Mouse (Mus musculus) CH12.LX (cell line): Measurements from ENCODE around the gene Tacc2. TPM values are rescaled to one million over a fixed set of nuclear protein-coding genes. Genes with fewer than 3 reads are reported as not detected.

Experiments
- DNase-seq: peaks from one replicate; pipeline ENCODE4 v3.0.0-alpha.2; 2013; ENCODE audit errors: extremely low read depth
- H3K27ac ChIP-seq: 2 replicates; pipeline ENCODE4 v1.5.1; 2012; ENCODE audit warnings: low read depth, mild to moderate bottlenecking, control low read depth, moderate library complexity; ENCODE audit not compliant: insufficient read depth
- H3K27me3 ChIP-seq: replicated peaks from 2 replicates; pipeline ENCODE3; 2012; ENCODE audit warnings: inconsistent platforms
- H3K36me3 ChIP-seq, 2 experiments: replicated peaks in 1 of 2; 2 replicates each; pipeline versions ENCODE3 to v1.6.1; 2012; ENCODE audit warnings: inconsistent platforms in 1 of 2, low read length in 1 of 2, mild to moderate bottlenecking in 1 of 2, mixed read lengths in 1 of 2, moderate library complexity in 1 of 2; ENCODE audit not compliant: control insufficient read depth in 1 of 2, insufficient read depth in 1 of 2
- H3K4me1 ChIP-seq, 2 experiments: 2 replicates each; pipeline ENCODE4 v1.6.1; 2012; ENCODE audit warnings: inconsistent platforms in 1 of 2, moderate library complexity in 1 of 2; ENCODE audit not compliant: insufficient read depth in 2 of 2, control insufficient read depth in 1 of 2
- H3K4me2 ChIP-seq: 2 replicates; pipeline ENCODE4 v1.6.1; 2012; ENCODE audit warnings: low read depth, mild to moderate bottlenecking, control low read depth; ENCODE audit not compliant: poor library complexity, insufficient read depth, severe bottlenecking
- H3K4me3 ChIP-seq, 3 experiments: fragments of 150-350 bp in 1 of 3; sonication (generic) in 1 of 3; replicated peaks in 1 of 3; 2 replicates each; pipeline versions ENCODE3 to v1.5.1; 2011 to 2012; ENCODE audit warnings: low read depth in 2 of 3, low read length in 2 of 3, mild to moderate bottlenecking in 2 of 3, moderate library complexity in 2 of 3, control low read depth in 1 of 3, improper control_type of control experiment in 1 of 3, inconsistent platforms in 1 of 3, mixed read lengths in 1 of 3; ENCODE audit not compliant: poor library complexity in 1 of 3
- H3K79me2 ChIP-seq: replicated peaks from 2 replicates; pipeline ENCODE4 v1.6.1; 2012; ENCODE audit warnings: mild to moderate bottlenecking, moderate library complexity; ENCODE audit not compliant: control insufficient read depth, poor library complexity, insufficient read depth, severe bottlenecking; ENCODE audit errors: extremely low read depth
- H3K9ac ChIP-seq: 2 replicates; pipeline ENCODE4 v1.6.1; 2012; ENCODE audit warnings: low read depth, mild to moderate bottlenecking, control low read depth, moderate library complexity; ENCODE audit not compliant: insufficient read depth
- H3K9me3 ChIP-seq: replicated peaks from 2 replicates; pipeline ENCODE3; 2012; ENCODE audit warnings: low read length, inconsistent platforms, mixed read lengths
- BHLHE40 ChIP-seq: IDR thresholded peaks from 2 replicates; pipeline ENCODE4 v1.6.1; 2011; ENCODE audit warnings: mild to moderate bottlenecking, low read depth, low read length, improper control_type of control experiment
- CTCF ChIP-seq, 2 experiments: IDR thresholded peaks in 1 of 2; conservative IDR thresholded peaks in 1 of 2; 2 replicates each; pipeline ENCODE4 v1.5.1; 2011 to 2012; ENCODE audit warnings: low read depth in 2 of 2, low read length in 2 of 2, improper control_type of control experiment in 1 of 2, inconsistent platforms in 1 of 2, mild to moderate bottlenecking in 1 of 2, moderate library complexity in 1 of 2
- E2F4 ChIP-seq: IDR thresholded peaks from 2 replicates; pipeline ENCODE4 v1.6.1; 2011; ENCODE audit warnings: low read depth, low read length, improper control_type of control experiment; ENCODE audit not compliant: insufficient replicate concordance
- ELF1 ChIP-seq: IDR thresholded peaks from 2 replicates; pipeline ENCODE4 v1.6.1; 2014; ENCODE audit warnings: low read depth, mild to moderate bottlenecking, inconsistent platforms, low read length, improper control_type of control experiment
- ETS1 ChIP-seq: conservative IDR thresholded peaks from 2 replicates; pipeline ENCODE4 v1.6.1; 2012; ENCODE audit warnings: low read depth, mild to moderate bottlenecking, inconsistent platforms, low read length, improper control_type of control experiment, moderate library complexity
- GABPA ChIP-seq: IDR thresholded peaks from 2 replicates; pipeline ENCODE4 v1.6.1; 2012; ENCODE audit warnings: low read depth, low read length, improper control_type of control experiment, inconsistent platforms; ENCODE audit not compliant: insufficient replicate concordance
- HCFC1 ChIP-seq: IDR thresholded peaks from 2 replicates; pipeline ENCODE4 v1.6.1; 2012; ENCODE audit warnings: low read depth, mild to moderate bottlenecking, inconsistent platforms, low read length, improper control_type of control experiment
- IRF4 ChIP-seq: IDR thresholded peaks from 2 replicates; pipeline ENCODE4 v1.6.1; 2014; ENCODE audit warnings: low read depth, mild to moderate bottlenecking, inconsistent platforms, low read length, improper control_type of control experiment
- MAFK ChIP-seq: IDR thresholded peaks from 2 replicates; pipeline ENCODE4 v1.6.1; 2011; ENCODE audit warnings: low read length, improper control_type of control experiment; ENCODE audit not compliant: insufficient replicate concordance
- MAZ ChIP-seq: IDR thresholded peaks from 2 replicates; pipeline ENCODE4 v1.6.1; 2012; ENCODE audit warnings: low read depth, mild to moderate bottlenecking, inconsistent platforms, low read length, improper control_type of control experiment, moderate library complexity
- MYC ChIP-seq: IDR thresholded peaks from 2 replicates; pipeline ENCODE4 v1.6.1; 2011; ENCODE audit warnings: low read depth, mild to moderate bottlenecking, improper control_type of control experiment, low read length
- NRF1 ChIP-seq: IDR thresholded peaks from 2 replicates; pipeline ENCODE4 v1.6.1; 2014; ENCODE audit warnings: low read depth, mild to moderate bottlenecking, inconsistent platforms, low read length, improper control_type of control experiment, moderate library complexity
- POLR2A ChIP-seq: IDR thresholded peaks from 2 replicates; pipeline ENCODE4 v1.6.1; 2011; ENCODE audit warnings: low read depth, mild to moderate bottlenecking, improper control_type of control experiment, low read length
- POLR2AphosphoS2 ChIP-seq: IDR thresholded peaks from 2 replicates; pipeline ENCODE4 v1.6.1; 2011; ENCODE audit warnings: low read depth, low read length, improper control_type of control experiment
- RAD21 ChIP-seq: IDR thresholded peaks from 2 replicates; pipeline ENCODE4 v1.6.1; 2011; ENCODE audit warnings: low read depth, mild to moderate bottlenecking, low read length, improper control_type of control experiment, moderate library complexity
- SIN3A ChIP-seq: IDR thresholded peaks from 2 replicates; pipeline ENCODE4 v1.6.1; 2012; ENCODE audit warnings: low read length, improper control_type of control experiment, inconsistent platforms
- SMC3 ChIP-seq: IDR thresholded peaks from 2 replicates; pipeline ENCODE4 v1.6.1; 2011; ENCODE audit warnings: low read depth, low read length, improper control_type of control experiment
- TBP ChIP-seq: conservative IDR thresholded peaks from 2 replicates; pipeline ENCODE4 v1.6.1; 2011; ENCODE audit warnings: low read depth, low read length, improper control_type of control experiment
- UBTF ChIP-seq: IDR thresholded peaks from 2 replicates; pipeline ENCODE4 v1.6.1; 2012; ENCODE audit warnings: low read depth, mild to moderate bottlenecking, inconsistent platforms, low read length, improper control_type of control experiment, moderate library complexity
- ZMIZ1 ChIP-seq: IDR thresholded peaks from 2 replicates; pipeline ENCODE4 v1.6.1; 2012; ENCODE audit warnings: low read depth, mild to moderate bottlenecking, inconsistent platforms, low read length, improper control_type of control experiment
- ZNF384 ChIP-seq: IDR thresholded peaks from 2 replicates; pipeline ENCODE4 v1.6.1; 2012; ENCODE audit warnings: low read depth, low read length, improper control_type of control experiment, inconsistent platforms
- dilution Hi-C: fragments of 300-500 bp; cut with MboI; formaldehyde crosslinking; loops from 2 replicates; pipeline ENCODE4 v1.14.3; 2020; ENCODE audit warnings: low sequenced_read_pairs; ENCODE audit not compliant: extremely low pct_unique_long_range_greater_than_20kb, extremely low pct_ligation_motif_present
- in situ Hi-C: fragments of 300-500 bp; cut with MboI; formaldehyde crosslinking; loops from 3 replicates; pipeline ENCODE4 v1.14.3; 2019; ENCODE audit warnings: low sequenced_read_pairs, low pct_ligation_motif_present, low pct_unique_long_range_greater_than_20kb, mixed read lengths
- polyA plus RNA-seq: library from polyadenylated mRNA; unstranded; fragments of >175 nt; gene quantifications from 2 replicates; pipeline ENCODE4 v1.2.1, GENCODE M21; 2012; ENCODE audit warnings: low read depth; ENCODE audit not compliant: insufficient read length
- total RNA-seq, 2 experiments: library from RNA; depleted of rRNA; stranded (reverse); fragments of 300-350 nt in 1 of 2; fragments of >200 nt in 1 of 2; gene quantifications; 2 replicates each; pipeline ENCODE4 v1.2.3; 2012 to 2014

The Tacc2 gene
- total and polyA plus RNA-seq, 3 experiments: 0.13 to 0.41 TPM; not detected in 1

DNA sequence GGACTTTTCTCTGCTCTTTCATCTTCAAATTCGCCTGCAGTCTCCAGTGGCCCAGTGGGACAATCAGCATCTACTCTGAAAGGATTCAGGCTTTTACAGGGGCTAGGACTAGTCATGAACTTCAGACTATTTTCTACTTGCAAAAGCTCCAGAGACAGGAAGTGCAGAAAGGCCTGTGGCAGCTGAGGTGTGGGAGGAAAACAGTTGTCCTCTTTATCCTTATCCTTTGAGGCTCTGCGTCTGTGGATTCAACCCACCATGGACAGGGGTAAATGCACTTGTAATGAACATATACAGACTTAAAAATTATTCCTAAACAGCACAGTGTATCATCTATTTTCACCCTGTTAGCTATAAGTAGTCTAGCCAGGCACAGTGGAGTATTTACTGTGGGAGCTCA is 27.2 kb downstream of the Tacc2 start:
- TF ChIP-seq MAFK (no peak), SMC3 (no peak), ELF1 (no peak), NRF1 (no peak), UBTF (no peak), IRF4 (no peak), POLR2A (no peak), MAZ (no peak), E2F4 (no peak), RAD21 (no peak), ZNF384 (no peak), ZMIZ1 (no peak), ETS1 (no peak), SIN3A (no peak), MYC (no peak), POLR2AphosphoS2 (no peak), BHLHE40 (no peak)
- H3K4me2 ChIP-seq: no peak overlapping the region
- no peak overlapping the region for H3K4me3 ChIP-seq
- no peak for DNase-seq
- H3K27me3 ChIP-seq: peaks cover 78% of the 10 kb centered on the region
- H3K36me3 ChIP-seq: no peaks in the 10 kb centered on the region
- H3K9me3 ChIP-seq: no peaks in the 10 kb centered on the region
- no peak overlapping the region for H3K9ac ChIP-seq
- no peaks in the 10 kb centered on the region for H3K79me2 ChIP-seq
- no peak overlapping the region for H3K27ac ChIP-seq
- no peaks in the 10 kb centered on the region for H3K4me1 ChIP-seq
- in situ Hi-C loops: no loop called here
- dilution Hi-C loops: no loop called here

DNA sequence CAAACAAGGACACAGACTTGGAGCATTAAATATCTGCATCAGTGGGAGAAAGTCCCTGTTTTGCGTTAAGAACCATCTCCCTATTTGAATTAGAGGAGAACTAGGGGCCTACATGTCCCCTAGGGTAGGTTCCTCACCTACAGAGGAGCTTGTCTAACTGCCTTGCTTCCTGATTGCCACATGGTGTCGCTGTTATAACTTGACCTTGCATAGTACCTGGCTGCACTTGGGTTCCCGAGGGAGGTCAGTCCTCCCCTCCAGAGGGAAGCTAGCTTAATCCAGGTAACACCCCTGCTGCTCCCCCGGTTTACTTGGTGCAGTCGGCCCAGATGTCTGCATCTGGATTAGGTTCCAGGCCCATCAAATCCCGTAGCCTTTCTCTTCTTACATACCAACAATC is 27.9 kb downstream of the Tacc2 start:
- TF ChIP-seq HCFC1 (no peak), E2F4 (no peak), CTCF (conservative IDR thresholded peaks at IDR 0.05 in 1 of 2, IDR thresholded peaks at IDR 0.05 in 1 of 2; ENCODE audit: low read depth in 2 of 2, low read length in 2 of 2) (peak; percentile 68; a peak in 3 of 4 replicates), SMC3 (peak; percentile 30; the same call in 1 of the 2 replicates), TBP (no peak), ZNF384 (no peak), GABPA (no peak), RAD21 (peak; percentile 31)
- Histone ChIP-seq H3K4me3 (no peak overlapping the region), H3K4me2 (no peak overlapping the region), H3K27me3 (peaks cover 82% of the 10 kb centered on the region), H3K79me2 (no peaks in the 10 kb centered on the region), H3K9me3 (no peaks in the 10 kb centered on the region), H3K4me1 (no peaks in the 10 kb centered on the region), H3K27ac (no peak overlapping the region), H3K36me3 (no peaks in the 10 kb centered on the region), H3K9ac (no peak overlapping the region)
- in situ Hi-C loops: no loop called here
- DNase-seq: peak; percentile 9
- dilution Hi-C loops: no loop called here
